Mouse (Mus musculus): Measurements from ENCODE around the gene Midn. TPM values are rescaled to one million over a fixed set of nuclear protein-coding genes. Genes with fewer than 3 reads are reported as not detected.

Midn gene
- polyA plus RNA-seq, 1 experiment from 2014 or later = 67.1 TPM

DNA sequence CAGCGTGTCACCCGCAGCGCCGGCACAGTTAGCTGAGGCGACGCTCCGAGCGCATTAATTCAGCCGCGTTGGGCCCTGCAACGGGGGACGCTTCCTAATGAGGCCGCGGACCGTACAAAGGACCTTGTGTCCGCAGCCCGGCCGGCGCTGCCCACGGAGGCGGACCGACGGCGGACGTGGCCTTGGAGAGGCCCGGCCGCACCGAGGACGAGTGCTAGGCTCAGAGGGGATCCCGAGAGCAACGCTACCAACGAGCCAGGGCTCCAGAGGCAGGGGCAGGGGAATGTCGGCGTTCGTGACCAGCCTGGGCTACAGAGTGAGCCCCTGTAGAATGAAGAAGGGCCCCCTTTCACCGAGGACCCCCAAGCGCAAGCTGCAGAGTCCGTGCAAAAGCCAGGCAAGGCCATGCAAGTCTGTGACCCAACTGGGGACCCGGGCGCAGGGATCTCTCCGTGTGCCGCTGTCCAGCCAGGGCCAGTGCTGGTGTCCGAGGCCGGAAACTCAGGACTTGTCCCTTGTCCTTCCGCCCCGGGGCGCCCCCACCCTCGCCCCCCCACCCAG, 42.5 kb downstream of the Midn start:
- H3K9me3 ChIP-seq (ENCODE audit: control insufficient read depth, low read length) = no peaks in the 10 kb centered on the region
- peak; percentile 62 for ATAC-seq (ENCODE audit: low FRiP score)
- peaks cover 10% of the 10 kb centered on the region for H3K4me1 ChIP-seq (replicated peaks; ENCODE audit: control insufficient read depth, insufficient read depth, low read length)
- peak overlapping the region; percentile 72 for H3K4me2 ChIP-seq (replicated peaks; ENCODE audit: low read depth, low read length)
- peak overlapping the region; percentile 79 for H3K9ac ChIP-seq (ENCODE audit: low read depth, low read length)
- peak overlapping the region; percentile 41 for H3K4me3 ChIP-seq (ENCODE audit: low read depth, low read length)
- peak overlapping the region; percentile 86 for H3K27ac ChIP-seq (ENCODE audit: low read depth, low read length)
- peak; percentile 77 for DNase-seq (ENCODE audit: low spot score)
- H3K36me3 ChIP-seq (ENCODE audit: control insufficient read depth, insufficient read depth, low read length) = 0 out of 2 replicates have a peak, but pooled peaks cover 4% of the 10 kb centered on the region
- WGBS = under 1% methylated on average over 46 of the region's 48 CpGs
- peaks cover 2% of the 10 kb centered on the region; the same call in 1 of the 2 replicates for H3K27me3 ChIP-seq (ENCODE audit: control insufficient read depth, insufficient read depth, low read length)

DNA sequence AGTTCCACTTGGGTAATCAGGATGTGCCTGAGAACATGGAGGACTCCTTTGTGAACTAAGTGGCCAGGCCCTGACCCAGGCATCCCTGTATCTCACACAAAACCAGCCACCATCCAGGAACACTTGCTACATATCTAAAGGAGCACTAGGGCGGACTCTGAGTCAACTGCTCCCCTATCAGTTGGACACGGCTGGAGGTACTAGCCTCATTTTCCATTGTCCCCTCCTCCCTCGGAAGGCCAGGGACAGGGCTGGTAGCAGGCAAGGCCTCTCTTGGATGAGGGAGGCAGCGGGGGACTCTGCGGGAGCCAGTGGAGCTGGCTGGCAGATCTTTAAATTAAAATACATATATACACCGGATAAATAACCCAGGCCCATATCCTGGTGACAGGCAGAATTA, 45.9 kb downstream of the Midn start:
- Histone ChIP-seq H3K27ac (ENCODE audit: low read depth, low read length) (peak overlapping the region; percentile 47; the same call in 1 of the 2 replicates), H3K9ac (ENCODE audit: low read depth, low read length) (no peak overlapping the region), H3K9me3 (ENCODE audit: control insufficient read depth, low read length) (no peaks in the 10 kb centered on the region), H3K4me2 (replicated peaks; ENCODE audit: low read depth, low read length) (no peak overlapping the region), H3K4me1 (replicated peaks; ENCODE audit: control insufficient read depth, insufficient read depth, low read length) (peaks cover 15% of the 10 kb centered on the region), H3K4me3 (ENCODE audit: low read depth, low read length) (no peak overlapping the region), H3K36me3 (ENCODE audit: control insufficient read depth, insufficient read depth, low read length) (no peaks in the 10 kb centered on the region), H3K27me3 (ENCODE audit: control insufficient read depth, insufficient read depth, low read length) (peaks cover 2% of the 10 kb centered on the region; the same call in 1 of the 2 replicates)
- 67% methylated on average over 6 of the region's 6 CpGs for WGBS
- no peak for ATAC-seq (ENCODE audit: low FRiP score)
- no peak for DNase-seq (ENCODE audit: low spot score)

- no peaks in the 10 kb centered on the region for H3K36me3 ChIP-seq (ENCODE audit: control insufficient read depth, insufficient read depth, low read length)
- WGBS = 51% methylated on average over 8 of the region's 8 CpGs
- peaks cover 2% of the 10 kb centered on the region; the same call in 1 of the 2 replicates for H3K27me3 ChIP-seq (ENCODE audit: control insufficient read depth, insufficient read depth, low read length)
- no peak for DNase-seq (ENCODE audit: low spot score)
- no peak overlapping the region for H3K4me3 ChIP-seq (ENCODE audit: low read depth, low read length)
- no peaks in the 10 kb centered on the region for H3K9me3 ChIP-seq (ENCODE audit: control insufficient read depth, low read length)
- H3K4me2 ChIP-seq (replicated peaks; ENCODE audit: low read depth, low read length) = no peak overlapping the region
- no peak overlapping the region for H3K9ac ChIP-seq (ENCODE audit: low read depth, low read length)
- ATAC-seq (ENCODE audit: low FRiP score) = no peak
- peak overlapping the region; percentile 47 for H3K27ac ChIP-seq (ENCODE audit: low read depth, low read length)
- peaks cover 15% of the 10 kb centered on the region for H3K4me1 ChIP-seq (replicated peaks; ENCODE audit: control insufficient read depth, insufficient read depth, low read length)
These were observed 46.4 kb downstream of the Midn start for GRCm38 (mm10) chr10:80194441-80194840.

GRCm38 (mm10) chr10:80196167-80196566, 48.1 kb downstream of the Midn start:
- Histone ChIP-seq H3K4me2 (replicated peaks; ENCODE audit: low read depth, low read length) (no peak overlapping the region), H3K9me3 (ENCODE audit: control insufficient read depth, low read length) (no peaks in the 10 kb centered on the region), H3K36me3 (ENCODE audit: control insufficient read depth, insufficient read depth, low read length) (no peaks in the 10 kb centered on the region), H3K27ac (ENCODE audit: low read depth, low read length) (no peak overlapping the region), H3K9ac (ENCODE audit: low read depth, low read length) (no peak overlapping the region), H3K27me3 (ENCODE audit: control insufficient read depth, insufficient read depth, low read length) (peaks cover 2% of the 10 kb centered on the region; the same call in 1 of the 2 replicates), H3K4me1 (replicated peaks; ENCODE audit: control insufficient read depth, insufficient read depth, low read length) (peaks cover 5% of the 10 kb centered on the region; the same call in 1 of the 2 replicates), H3K4me3 (ENCODE audit: low read depth, low read length) (no peak overlapping the region)
- ATAC-seq (ENCODE audit: low FRiP score) (no peak), DNase-seq (ENCODE audit: low spot score) (no peak)
- 82% methylated on average over 1 of the region's 1 CpGs for WGBS

- no peaks in the 10 kb centered on the region for H3K9me3 ChIP-seq (ENCODE audit: control insufficient read depth, low read length)
- no peak for DNase-seq (ENCODE audit: low spot score)
- no peak for ATAC-seq (ENCODE audit: low FRiP score)
- peak overlapping the region; percentile 51; the same call in 1 of the 2 replicates for H3K27ac ChIP-seq (ENCODE audit: low read depth, low read length)
- 53% methylated on average over 33 of the region's 33 CpGs for WGBS
- H3K36me3 ChIP-seq (ENCODE audit: control insufficient read depth, insufficient read depth, low read length) = no peaks in the 10 kb centered on the region
- H3K4me2 ChIP-seq (replicated peaks; ENCODE audit: low read depth, low read length) = no peak overlapping the region
- H3K4me3 ChIP-seq (ENCODE audit: low read depth, low read length) = no peak overlapping the region
- H3K27me3 ChIP-seq (ENCODE audit: control insufficient read depth, insufficient read depth, low read length) = peaks cover 2% of the 10 kb centered on the region; the same call in 1 of the 2 replicates
- peak overlapping the region; percentile 11; the same call in 1 of the 2 replicates for H3K9ac ChIP-seq (ENCODE audit: low read depth, low read length)
- H3K4me1 ChIP-seq (replicated peaks; ENCODE audit: control insufficient read depth, insufficient read depth, low read length) = peaks cover 5% of the 10 kb centered on the region; the same call in 1 of the 2 replicates
These were observed 48.9 kb downstream of the Midn start for GRCm38 (mm10) chr10:80196778-80197581.

- Histone ChIP-seq H3K27me3 (ENCODE audit: control insufficient read depth, insufficient read depth, low read length) (no peaks in the 10 kb centered on the region), H3K36me3 (ENCODE audit: control insufficient read depth, insufficient read depth, low read length) (no peaks in the 10 kb centered on the region), H3K4me3 (ENCODE audit: low read depth, low read length) (no peak overlapping the region), H3K9ac (ENCODE audit: low read depth, low read length) (no peak overlapping the region), H3K27ac (ENCODE audit: low read depth, low read length) (no peak overlapping the region), H3K9me3 (ENCODE audit: control insufficient read depth, low read length) (no peaks in the 10 kb centered on the region), H3K4me1 (replicated peaks; ENCODE audit: control insufficient read depth, insufficient read depth, low read length) (peaks cover 8% of the 10 kb centered on the region; the same call in 1 of the 2 replicates), H3K4me2 (replicated peaks; ENCODE audit: low read depth, low read length) (no peak overlapping the region)
- DNase-seq (ENCODE audit: low spot score) = peak; percentile 92
- peak; percentile 71 for ATAC-seq (ENCODE audit: low FRiP score)
- WGBS = 59% methylated on average over 3 of the region's 3 CpGs
These were observed 51.5 kb downstream of the Midn start for GRCm38 (mm10) chr10:80199440-80200008.

GRCm38 (mm10) chr10:80200485-80200884, 52.4 kb downstream of the Midn start:
- WGBS = 72% methylated on average over 6 of the region's 6 CpGs
- H3K27ac ChIP-seq (ENCODE audit: low read depth, low read length) = no peak overlapping the region
- H3K36me3 ChIP-seq (ENCODE audit: control insufficient read depth, insufficient read depth, low read length) = no peaks in the 10 kb centered on the region
- no peaks in the 10 kb centered on the region for H3K27me3 ChIP-seq (ENCODE audit: control insufficient read depth, insufficient read depth, low read length)
- peaks cover 8% of the 10 kb centered on the region; the same call in 1 of the 2 replicates for H3K4me1 ChIP-seq (replicated peaks; ENCODE audit: control insufficient read depth, insufficient read depth, low read length)
- H3K4me3 ChIP-seq (ENCODE audit: low read depth, low read length) = no peak overlapping the region
- ATAC-seq (ENCODE audit: low FRiP score) = no peak
- no peak overlapping the region for H3K4me2 ChIP-seq (replicated peaks; ENCODE audit: low read depth, low read length)
- no peaks in the 10 kb centered on the region for H3K9me3 ChIP-seq (ENCODE audit: control insufficient read depth, low read length)
- DNase-seq (ENCODE audit: low spot score) = no peak
- no peak overlapping the region for H3K9ac ChIP-seq (ENCODE audit: low read depth, low read length)

DNA sequence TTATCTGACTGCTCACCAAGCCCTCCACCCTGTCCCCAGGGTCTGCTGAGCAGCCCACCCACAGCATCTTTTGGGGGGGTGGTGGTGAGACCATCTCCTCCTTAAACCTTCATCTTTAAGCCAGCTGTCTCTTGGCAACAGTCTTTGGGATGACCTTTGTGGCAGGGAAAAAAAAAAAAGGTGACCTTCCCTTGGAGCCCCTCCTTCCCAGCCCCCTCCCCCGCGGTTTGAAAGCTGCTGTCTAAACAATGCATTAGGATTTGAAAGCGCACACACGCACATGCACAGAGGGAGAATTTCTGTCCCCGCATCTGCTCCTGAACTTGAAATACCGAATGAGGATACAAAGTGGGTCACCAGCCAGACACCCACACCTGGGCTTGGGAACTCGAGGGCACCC, 56.0 kb downstream of the Midn start:
- H3K4me3 ChIP-seq (ENCODE audit: low read depth, low read length) = no peak overlapping the region
- no peak overlapping the region for H3K27ac ChIP-seq (ENCODE audit: low read depth, low read length)
- H3K9ac ChIP-seq (ENCODE audit: low read depth, low read length) = 0 out of 2 replicates have a peak overlapping the region, but pooled peaks have one; percentile 0
- H3K27me3 ChIP-seq (ENCODE audit: control insufficient read depth, insufficient read depth, low read length) = no peaks in the 10 kb centered on the region
- peaks cover 8% of the 10 kb centered on the region; the same call in 1 of the 2 replicates for H3K4me1 ChIP-seq (replicated peaks; ENCODE audit: control insufficient read depth, insufficient read depth, low read length)
- ATAC-seq (ENCODE audit: low FRiP score) (no peak), DNase-seq (ENCODE audit: low spot score) (peak; percentile 44)
- no peak overlapping the region for H3K4me2 ChIP-seq (replicated peaks; ENCODE audit: low read depth, low read length)
- 15% methylated on average over 7 of the region's 7 CpGs for WGBS
- H3K36me3 ChIP-seq (ENCODE audit: control insufficient read depth, insufficient read depth, low read length) = no peaks in the 10 kb centered on the region
- no peaks in the 10 kb centered on the region for H3K9me3 ChIP-seq (ENCODE audit: control insufficient read depth, low read length)
